Comparison of ENCODE assay signal across 15 mouse cellular contexts in the genomic region with DNA sequence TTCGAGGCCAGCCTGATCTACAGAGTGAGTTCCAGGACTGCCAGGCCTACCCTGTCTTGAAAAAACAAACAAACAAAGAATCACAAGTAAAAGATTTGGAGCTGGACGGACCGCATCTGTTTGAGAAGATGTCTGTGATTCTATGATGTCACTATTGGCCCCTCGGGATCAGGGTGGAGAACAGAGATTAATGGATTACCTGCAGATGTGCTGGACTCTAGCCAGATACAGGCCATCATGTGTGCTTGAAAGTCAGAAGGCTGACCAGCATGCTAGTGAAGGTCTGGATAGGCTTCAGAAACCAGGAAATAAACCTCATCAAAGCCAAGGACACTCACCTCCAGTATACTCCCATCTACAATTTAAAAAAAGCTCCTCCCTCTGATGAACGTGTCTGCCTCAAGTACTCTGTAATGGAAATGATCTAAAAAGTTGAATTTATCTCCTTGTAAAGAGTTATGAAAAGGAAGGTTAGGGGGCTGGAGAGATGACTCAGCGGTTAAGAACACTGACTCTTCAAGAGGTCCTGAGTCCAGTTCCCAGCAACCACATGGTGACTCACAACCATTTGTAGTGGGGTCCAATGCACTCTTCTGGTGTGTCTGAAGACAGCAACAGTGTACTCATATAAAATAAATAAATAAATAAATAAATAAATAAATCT. TPM values are rescaled to one million over a fixed set of nuclear protein-coding genes. Genes with fewer than 3 reads are reported as not detected.
A peak's percentile ranks its signal among the peaks of the same experiment; 100 is the strongest.
DNase-seq lines count a peak whose midpoint lies in the region; ATAC-seq and TF ChIP-seq lines count a peak whose summit lies in the region.
"Had no signal": no experiment of that assay in that cellular context is flagged by ENCODE, and none has a peak within 500 bp of the region (broad histone marks: within the 10 kb centered on the region; RNA-seq: fewer than 3 reads in every experiment).

No protein-coding gene starts in this region.

- no peak overlapping the region for H3K27ac ChIP-seq in hindbrain, embryonic 11.5 days (ENCODE audit: low read depth, low read length)
- H3K27ac ChIP-seq in hindbrain, embryonic 13.5 days = no peak overlapping the region
- H3K27ac ChIP-seq in kidney, postnatal 0 days = no peak overlapping the region
- H3K27ac ChIP-seq: forebrain, embryonic 15.5 days; heart, adult 2 months; hindbrain, embryonic 12.5 days; layer of hippocampus, adult 2 months; limb, embryonic 12.5 days had no signal

- TF ChIP-seq CTCF in kidney, postnatal 0 days (IDR thresholded peaks at IDR 0.05; ENCODE audit: low read depth) = no peak

- no peak overlapping the region for H3K9ac ChIP-seq in hindbrain, embryonic 11.5 days (ENCODE audit: low read depth, low read length)
- no peak overlapping the region for H3K9ac ChIP-seq in hindbrain, embryonic 13.5 days
- H3K9ac ChIP-seq in kidney, postnatal 0 days (ENCODE audit: low read depth, low read length) = no peak overlapping the region
- H3K9ac ChIP-seq: forebrain, embryonic 15.5 days; hindbrain, embryonic 12.5 days; limb, embryonic 12.5 days had no signal

- no peaks in the 10 kb centered on the region for H3K36me3 ChIP-seq in hindbrain, embryonic 11.5 days (ENCODE audit: control insufficient read depth, insufficient read depth, low read length)
- no peaks in the 10 kb centered on the region for H3K36me3 ChIP-seq in hindbrain, embryonic 13.5 days
- H3K36me3 ChIP-seq in kidney, postnatal 0 days (ENCODE audit: insufficient read depth, low read length) = no peaks in the 10 kb centered on the region
- H3K36me3 ChIP-seq: forebrain, embryonic 15.5 days; hindbrain, embryonic 12.5 days; limb, embryonic 12.5 days had no signal

- H3K4me3 ChIP-seq in hindbrain, embryonic 11.5 days (ENCODE audit: low read depth, low read length) = no peak overlapping the region
- H3K4me3 ChIP-seq in hindbrain, embryonic 13.5 days = no peak overlapping the region
- no peak overlapping the region for H3K4me3 ChIP-seq in kidney, postnatal 0 days (replicated peaks; ENCODE audit: low read depth, low read length)
- H3K4me3 ChIP-seq: forebrain, embryonic 15.5 days; heart, adult 2 months; hindbrain, embryonic 12.5 days; layer of hippocampus, adult 2 months; limb, embryonic 12.5 days had no signal

- no peaks in the 10 kb centered on the region for H3K4me1 ChIP-seq in hindbrain, embryonic 11.5 days (replicated peaks; ENCODE audit: control insufficient read depth, insufficient read depth, low read length)
- 0 out of 2 replicates have a peak, but pooled peaks cover 3% of the 10 kb centered on the region for H3K4me1 ChIP-seq in hindbrain, embryonic 13.5 days (replicated peaks)
- H3K4me1 ChIP-seq in kidney, postnatal 0 days (replicated peaks; ENCODE audit: insufficient read depth, low read length) = no peaks in the 10 kb centered on the region
- H3K4me1 ChIP-seq: limb, embryonic 12.5 days had no signal

- H3K9me3 ChIP-seq in hindbrain, embryonic 11.5 days (ENCODE audit: control insufficient read depth, low read length) = no peaks in the 10 kb centered on the region
- no peaks in the 10 kb centered on the region for H3K9me3 ChIP-seq in hindbrain, embryonic 13.5 days
- H3K9me3 ChIP-seq in kidney, postnatal 0 days (replicated peaks; ENCODE audit: low read length) = no peaks in the 10 kb centered on the region
- H3K9me3 ChIP-seq: forebrain, embryonic 15.5 days; hindbrain, embryonic 12.5 days; limb, embryonic 12.5 days had no signal

- H3K27me3 ChIP-seq in hindbrain, embryonic 11.5 days (ENCODE audit: control insufficient read depth, insufficient read depth, low read length) = no peaks in the 10 kb centered on the region
- H3K27me3 ChIP-seq in hindbrain, embryonic 13.5 days = no peaks in the 10 kb centered on the region
- H3K27me3 ChIP-seq in kidney, postnatal 0 days (ENCODE audit: insufficient read depth, low read length) = no peaks in the 10 kb centered on the region
- H3K27me3 ChIP-seq: forebrain, embryonic 15.5 days; hindbrain, embryonic 12.5 days; limb, embryonic 12.5 days had no signal

- H3K4me2 ChIP-seq in hindbrain, embryonic 11.5 days (replicated peaks; ENCODE audit: low read depth, low read length) = no peak overlapping the region
- H3K4me2 ChIP-seq in hindbrain, embryonic 13.5 days = no peak overlapping the region
- no peak overlapping the region for H3K4me2 ChIP-seq in kidney, postnatal 0 days (ENCODE audit: low read length)
- H3K4me2 ChIP-seq: forebrain, embryonic 15.5 days; hindbrain, embryonic 12.5 days; limb, embryonic 12.5 days had no signal

- no peak for DNase-seq in hindbrain, embryonic 11.5 days (ENCODE audit: low spot score)
- DNase-seq in 3T3-L1 (ENCODE audit: low read depth, low spot score) (peak; percentile 84), ES-CJ7 (ENCODE audit: low read depth, low spot score) (peak; percentile 27)
- no peak for DNase-seq in kidney, postnatal 0 days (ENCODE audit: low spot score)
- DNase-seq in right cerebral cortex, postnatal 36 days (ENCODE audit: low spot score in 2 of 2) = no peak
- no peak for DNase-seq in left cerebral cortex, postnatal 36 days (ENCODE audit: low spot score in 2 of 2)
- DNase-seq in adrenal gland, adult (ENCODE audit: inconsistent age in 2 of 2, low spot score in 1 of 2) = no peak

- intact Hi-C loops in left cerebral cortex, postnatal 36 days (cut with DNase I) = loop anchor here (10.0 kb wide), 1 partner anchor 161 kb away; no protein-coding TSS in a partner anchor

- peak; percentile 22; the same call in 1 of the 2 replicates for ATAC-seq in hindbrain, embryonic 11.5 days (ENCODE audit: low FRiP score)
- no peak for ATAC-seq in hindbrain, embryonic 13.5 days (ENCODE audit: low FRiP score)
- peak; percentile 33; the same call in 1 of the 2 replicates for ATAC-seq in kidney, postnatal 0 days (replicated peaks; ENCODE audit: low FRiP score, low read depth)
- ATAC-seq: forebrain, embryonic 15.5 days had no signal

- 81% methylated on average over 6 of the region's 6 CpGs for WGBS in hindbrain, embryonic 11.5 days
- WGBS in hindbrain, embryonic 13.5 days = 77% methylated on average over 6 of the region's 6 CpGs
- WGBS in kidney, postnatal 0 days = 61% methylated on average over 6 of the region's 6 CpGs

RNA-seq across cellular contexts. Expression of a gene that starts 5.3 kb away (rescaled TPM):
- polyA plus RNA-seq in hindbrain, embryonic 11.5 days (2014; fragmentation: Nextera tagmentation; extraction: Ambion mirVana) = 18.9 and 19.5 TPM in 2 replicates
- polyA plus RNA-seq in hindbrain, embryonic 13.5 days (2015; fragmentation: Nextera tagmentation; extraction: Ambion mirVana) = 11.1 and 13.1 TPM in 2 replicates
- polyA plus RNA-seq in kidney, postnatal 0 days (2015; fragmentation: Nextera tagmentation; extraction: Ambion mirVana) = 27.0 and 30.0 TPM in 2 replicates
- total RNA-seq in left cerebral cortex, postnatal 36 days (2021) = 10 to 100 TPM; 12.1 to 15.6 TPM

RNA-seq across cellular contexts. Expression of a gene that starts 8.8 kb away (rescaled TPM):
- 1.3 and 1.5 TPM in 2 replicates for polyA plus RNA-seq in hindbrain, embryonic 11.5 days (2014; fragmentation: Nextera tagmentation; extraction: Ambion mirVana)
- 0.75 and 1.3 TPM in 2 replicates for polyA plus RNA-seq in hindbrain, embryonic 13.5 days (2015; fragmentation: Nextera tagmentation; extraction: Ambion mirVana)
- polyA plus RNA-seq in kidney, postnatal 0 days (2015; fragmentation: Nextera tagmentation; extraction: Ambion mirVana) = 0.68 and 0.79 TPM in 2 replicates
- 10 to 100 TPM; 31.3 to 33.2 TPM for total RNA-seq in left cerebral cortex, postnatal 36 days (2021)

RNA-seq across cellular contexts. Expression of a gene that starts 26.2 kb away (rescaled TPM):
- 25.2 and 31.1 TPM in 2 replicates for polyA plus RNA-seq in hindbrain, embryonic 11.5 days (2014; fragmentation: Nextera tagmentation; extraction: Ambion mirVana)
- 19.6 and 21.7 TPM in 2 replicates for polyA plus RNA-seq in hindbrain, embryonic 13.5 days (2015; fragmentation: Nextera tagmentation; extraction: Ambion mirVana)
- polyA plus RNA-seq in kidney, postnatal 0 days (2015; fragmentation: Nextera tagmentation; extraction: Ambion mirVana) = 31.5 and 35.1 TPM in 2 replicates
- total RNA-seq in left cerebral cortex, postnatal 36 days (2021) = 10 to 100 TPM in 1 of 2 experiments, 1 to 10 TPM in 1; 9.2 to 10.2 TPM

RNA-seq across cellular contexts. Expression of a gene that starts 40.2 kb away (rescaled TPM):
- polyA plus RNA-seq in hindbrain, embryonic 11.5 days (2014; fragmentation: Nextera tagmentation; extraction: Ambion mirVana) = 0.11 TPM in 1 of 2 replicates, not detected in the other
- polyA plus RNA-seq in hindbrain, embryonic 13.5 days (2015; fragmentation: Nextera tagmentation; extraction: Ambion mirVana) = 0.14 and 0.21 TPM in 2 replicates
- polyA plus RNA-seq in kidney, postnatal 0 days (2015; fragmentation: Nextera tagmentation; extraction: Ambion mirVana) = not detected in 2 replicates
- not detected for total RNA-seq in left cerebral cortex, postnatal 36 days (2021)
- total RNA-seq: adrenal gland, postnatal 14 days; heart, adult 2 months; layer of hippocampus, adult 2 months had no signal
- polyA plus RNA-seq: heart, adult 2 months; hindbrain, embryonic 12.5 days; urinary bladder, adult 2 months had no signal

RNA-seq across cellular contexts. Expression of a gene that starts 46.5 kb away (rescaled TPM):
- polyA plus RNA-seq in hindbrain, embryonic 11.5 days (2014; fragmentation: Nextera tagmentation; extraction: Ambion mirVana) = 43.1 and 43.8 TPM in 2 replicates
- polyA plus RNA-seq in hindbrain, embryonic 13.5 days (2015; fragmentation: Nextera tagmentation; extraction: Ambion mirVana) = 24.6 and 29.5 TPM in 2 replicates
- polyA plus RNA-seq in kidney, postnatal 0 days (2015; fragmentation: Nextera tagmentation; extraction: Ambion mirVana) = 26.4 and 33.3 TPM in 2 replicates
- total RNA-seq in left cerebral cortex, postnatal 36 days (2021) = 1 to 10 TPM; 5.6 to 5.9 TPM

Comparison
In these comparisons a context has a peak if more than half of its experiments do, and no peak if none do; other contexts are left out.
1. DNase-seq: peak in 3T3-L1 (single experiment) and ES-CJ7 (single experiment); none in hindbrain, embryonic 11.5 days (single experiment), kidney, postnatal 0 days (single experiment), right cerebral cortex, postnatal 36 days (0 of 2), left cerebral cortex, postnatal 36 days (0 of 2) and adrenal gland, adult (0 of 2).